Comparison of ENCODE assay signal across 26 mouse cellular contexts in genomic region chr10:108656898-108657297, GRCm38 (mm10). TPM values are rescaled to one million over a fixed set of nuclear protein-coding genes. Genes with fewer than 3 reads are reported as not detected.
A peak's percentile ranks its signal among the peaks of the same experiment; 100 is the strongest.
DNase-seq lines count a peak whose midpoint lies in the region; ATAC-seq and TF ChIP-seq lines count a peak whose summit lies in the region.
"Had no signal": no experiment of that assay in that cellular context is flagged by ENCODE, and none has a peak within 500 bp of the region (broad histone marks: within the 10 kb centered on the region; RNA-seq: fewer than 3 reads in every experiment).

No protein-coding gene starts in this region.

- whole genome bisulfite sequencing in lung, embryonic 14.5 days = 57% methylated on average over 4 of the region's 4 CpGs
- 94% methylated on average over 4 of the region's 4 CpGs for WGBS in forebrain, embryonic 12.5 days

- H3K9me3 ChIP-seq in lung, embryonic 14.5 days (ENCODE audit: low read depth, low read length) = no peaks in the 10 kb centered on the region
- no peaks in the 10 kb centered on the region for H3K9me3 ChIP-seq in forebrain, embryonic 12.5 days
- H3K9me3 ChIP-seq: embryonic facial prominence, embryonic 13.5 days; forebrain, embryonic 13.5 days; heart, embryonic 12.5 days; hindbrain, embryonic 15.5 days had no signal

- no peak overlapping the region for H3K27ac ChIP-seq in lung, embryonic 14.5 days (ENCODE audit: low read depth)
- peak overlapping the region; percentile 33; the same call in 1 of the 2 replicates for H3K27ac ChIP-seq in cortical plate, adult 2 months (ENCODE audit: insufficient read depth, low read length)
- no peak overlapping the region for H3K27ac ChIP-seq in forebrain, embryonic 12.5 days
- H3K27ac ChIP-seq: embryonic facial prominence, embryonic 13.5 days; forebrain, embryonic 13.5 days; heart, adult 2 months; hindbrain, embryonic 15.5 days had no signal

- H3K4me2 ChIP-seq in lung, embryonic 14.5 days = no peak overlapping the region
- H3K4me2 ChIP-seq in forebrain, embryonic 12.5 days = no peak overlapping the region
- H3K4me2 ChIP-seq: embryonic facial prominence, embryonic 13.5 days; forebrain, embryonic 13.5 days; heart, embryonic 12.5 days; hindbrain, embryonic 15.5 days had no signal

- intact Hi-C loops in left cerebral cortex, postnatal 4 days (cut with DNase I) = no loop called here

- ATAC-seq in frontal cortex, adult (ENCODE audit: low TSS enrichment) = peak; percentile 64
- no peak for ATAC-seq in lung, embryonic 14.5 days (ENCODE audit: insufficient read depth)
- ATAC-seq in forebrain, embryonic 12.5 days (ENCODE audit: low FRiP score) = no peak
- ATAC-seq: forebrain, embryonic 13.5 days; forebrain, postnatal 0 days had no signal

- H3K9ac ChIP-seq in lung, embryonic 14.5 days = no peak overlapping the region
- no peak overlapping the region for H3K9ac ChIP-seq in forebrain, embryonic 12.5 days
- H3K9ac ChIP-seq: embryonic facial prominence, embryonic 13.5 days; forebrain, embryonic 13.5 days; forebrain, postnatal 0 days; heart, embryonic 12.5 days; hindbrain, embryonic 15.5 days had no signal

- DNase-seq in frontal cortex, postnatal 10 days (ENCODE audit: low spot score in 2 of 2) = no peak
- DNase-seq in left cerebral cortex, adult 18-20 months (ENCODE audit: low spot score in 2 of 2) = peak; percentile 34 to 53
- DNase-seq in left cerebral cortex, postnatal 4 days = no peak
- DNase-seq in lung, embryonic 14.5 days = peak; percentile 8
- no peak for DNase-seq in lung, postnatal 25 days (ENCODE audit: low spot score)
- DNase-seq: adrenal gland, adult 8-10 months; adrenal gland, postnatal 36 days; B cell, adult 2 months; cerebellum, adult 11 months; cerebellum, adult 8-10 months; cerebellum, postnatal 14 days; forebrain, postnatal 0 days; gastrocnemius, postnatal 14 days; heart, adult 2 months; heart, postnatal 36 days had no signal

- no peaks in the 10 kb centered on the region for H3K36me3 ChIP-seq in lung, embryonic 14.5 days (ENCODE audit: insufficient read depth)
- H3K36me3 ChIP-seq in forebrain, embryonic 12.5 days (replicated peaks) = no peaks in the 10 kb centered on the region
- H3K36me3 ChIP-seq: embryonic facial prominence, embryonic 13.5 days; heart, embryonic 12.5 days; hindbrain, embryonic 15.5 days had no signal

- no peak for TF ChIP-seq CTCF in lung, embryonic 14.5 days (IDR thresholded peaks at IDR 0.05; ENCODE audit: low read depth)
- no peak for TF ChIP-seq CTCF in cortical plate, adult 2 months (IDR thresholded peaks at IDR 0.05; ENCODE audit: extremely low read depth, insufficient read depth, low read length)

- no peak for TF ChIP-seq POLR2A in cortical plate, adult 2 months (IDR thresholded peaks at IDR 0.05; ENCODE audit: extremely low read depth, insufficient read depth, low read length)

- no peaks in the 10 kb centered on the region for H3K27me3 ChIP-seq in lung, embryonic 14.5 days (ENCODE audit: insufficient read depth, low read length)
- no peaks in the 10 kb centered on the region for H3K27me3 ChIP-seq in forebrain, embryonic 12.5 days
- H3K27me3 ChIP-seq: embryonic facial prominence, embryonic 13.5 days; forebrain, embryonic 13.5 days; heart, embryonic 12.5 days; hindbrain, embryonic 15.5 days had no signal

- H3K4me3 ChIP-seq in lung, embryonic 14.5 days (ENCODE audit: low read depth, low read length) = no peak overlapping the region
- no peak overlapping the region for H3K4me3 ChIP-seq in cortical plate, adult 2 months (ENCODE audit: insufficient read depth, low read length)
- H3K4me3 ChIP-seq in forebrain, embryonic 12.5 days (replicated peaks) = no peak overlapping the region
- H3K4me3 ChIP-seq: embryonic facial prominence, embryonic 13.5 days; forebrain, embryonic 13.5 days; heart, adult 2 months; heart, embryonic 12.5 days; hindbrain, embryonic 15.5 days had no signal

- no peaks in the 10 kb centered on the region for H3K4me1 ChIP-seq in lung, embryonic 14.5 days (ENCODE audit: insufficient read depth)
- peaks cover 3% of the 10 kb centered on the region; the same call in 1 of the 2 replicates for H3K4me1 ChIP-seq in cortical plate, adult 2 months (ENCODE audit: control insufficient read depth, insufficient read depth, low read length)
- no peaks in the 10 kb centered on the region for H3K4me1 ChIP-seq in forebrain, embryonic 12.5 days
- H3K4me1 ChIP-seq: embryonic facial prominence, embryonic 13.5 days; forebrain, embryonic 13.5 days had no signal

RNA-seq across cellular contexts. Expression of gene Gm5136, which starts 43.1 kb away (rescaled TPM):
- total RNA-seq in left cerebral cortex, adult 18-20 months (2021) = 1 to 10 TPM; 1.8 to 2.5 TPM
- 1 to 10 TPM; 2.4 to 2.6 TPM for total RNA-seq in left cerebral cortex, postnatal 4 days (2021)
- polyA plus RNA-seq in lung, embryonic 14.5 days (2014; fragmentation: Nextera tagmentation; extraction: Ambion mirVana) = not detected in 2 replicates
- polyA plus RNA-seq in cortical plate, adult 2 months (2012; rRNA removed) = 1.6 and 2.2 TPM in 2 replicates
- polyA plus RNA-seq in forebrain, embryonic 12.5 days (2016; fragmentation: Nextera tagmentation; extraction: Ambion mirVana) = 0.13 and 0.28 TPM in 2 replicates
- total RNA-seq: adrenal gland, postnatal 36 days; common myeloid progenitor, adult 5-6 weeks; gastrocnemius, adult 18-20 months; gastrocnemius, postnatal 14 days; heart, adult 2 months; heart, postnatal 36 days had no signal
- polyA plus RNA-seq: embryonic facial prominence, embryonic 13.5 days; gonadal fat pad, adult 2 months; heart, adult 2 months; heart, embryonic 12.5 days; heart, embryonic 16.5 days had no signal

Comparison
In these comparisons a context has a peak if more than half of its experiments do, and no peak if none do; other contexts are left out.
1. DNase-seq: peak in left cerebral cortex, adult 18-20 months (2 of 2) and lung, embryonic 14.5 days (single experiment); none in frontal cortex, postnatal 10 days (0 of 2), left cerebral cortex, postnatal 4 days (single experiment) and lung, postnatal 25 days (single experiment).